Comparison of ENCODE assay signal across 12 mouse cellular contexts in genomic region chr3:40522446-40522845, GRCm38 (mm10). TPM values are rescaled to one million over a fixed set of nuclear protein-coding genes. Genes with fewer than 3 reads are reported as not detected.
DNase-seq lines count a peak whose midpoint lies in the region; ATAC-seq and TF ChIP-seq lines count a peak whose summit lies in the region.
"Had no signal": no experiment of that assay in that cellular context is flagged by ENCODE, and none has a peak within 500 bp of the region (broad histone marks: within the 10 kb centered on the region; RNA-seq: fewer than 3 reads in every experiment).

No protein-coding gene starts in this region.

- peaks cover 11% of the 10 kb centered on the region; the same call in 1 of the 2 replicates for H3K27me3 ChIP-seq in heart, embryonic 10.5 days (ENCODE audit: insufficient read depth, poor library complexity, severe bottlenecking)
- H3K27me3 ChIP-seq in lung, embryonic 15.5 days = no peaks in the 10 kb centered on the region
- H3K27me3 ChIP-seq in forebrain, embryonic 12.5 days = peaks cover 9% of the 10 kb centered on the region

- WGBS in heart, embryonic 10.5 days = 31% methylated on average over 6 of the region's 6 CpGs
- WGBS in lung, embryonic 15.5 days = 18% methylated on average over 6 of the region's 6 CpGs
- WGBS in macrophage (ENCODE audit: missing documents) = 45% methylated on average over 6 of the region's 6 CpGs
- 56% methylated on average over 6 of the region's 6 CpGs for WGBS in forebrain, embryonic 12.5 days

- no peak for TF ChIP-seq CTCF in brain, embryonic 14.5 days (IDR thresholded peaks at IDR 0.05; ENCODE audit: borderline replicate concordance, extremely low read depth, insufficient read depth, insufficient read length)

- no peaks in the 10 kb centered on the region for H3K36me3 ChIP-seq in heart, embryonic 10.5 days
- H3K36me3 ChIP-seq in lung, embryonic 15.5 days = no peaks in the 10 kb centered on the region
- H3K36me3 ChIP-seq in macrophage (ENCODE audit: inconsistent target) = no peaks in the 10 kb centered on the region
- H3K36me3 ChIP-seq in forebrain, embryonic 12.5 days (replicated peaks) = no peaks in the 10 kb centered on the region
- H3K36me3 ChIP-seq: forebrain, embryonic 10.5 days had no signal

- ATAC-seq in lung, embryonic 15.5 days (ENCODE audit: borderline replicate concordance, extremely low read depth, low FRiP score, low TSS enrichment) = no peak
- no peak for ATAC-seq in forebrain, embryonic 12.5 days (ENCODE audit: low FRiP score)

- H3K4me3 ChIP-seq in heart, embryonic 10.5 days = 0 out of 2 replicates have a peak overlapping the region, but pooled peaks have one; percentile 27
- H3K4me3 ChIP-seq in lung, embryonic 15.5 days = no peak overlapping the region
- peak overlapping the region; percentile 1; the same call in 1 of the 2 replicates for H3K4me3 ChIP-seq in macrophage (ENCODE audit: inconsistent target)
- H3K4me3 ChIP-seq in forebrain, embryonic 12.5 days (replicated peaks) = no peak overlapping the region
- H3K4me3 ChIP-seq: forebrain, embryonic 10.5 days had no signal

- no peak for DNase-seq in heart, embryonic 10.5 days (ENCODE audit: low spot score)
- no peak for DNase-seq in heart, postnatal 14 days
- DNase-seq in lung, adult 18-20 months = no peak
- peak; percentile 9 for DNase-seq in brain, embryonic 14.5 days (ENCODE audit: low read depth)
- no peak for DNase-seq in frontal cortex, adult 2 months (ENCODE audit: extremely low spot score in 1 of 2, low spot score in 1 of 2)
- DNase-seq: gastrocnemius, postnatal 36 days; kidney, postnatal 36 days; lung, postnatal 4 days had no signal

- intact Hi-C loops in heart, postnatal 14 days (cut with DNase I) = no loop called here

- no peak overlapping the region for H3K9ac ChIP-seq in lung, embryonic 15.5 days
- no peak overlapping the region for H3K9ac ChIP-seq in forebrain, embryonic 12.5 days

- peak overlapping the region; percentile 32; the same call in 1 of the 2 replicates for H3K4me2 ChIP-seq in lung, embryonic 15.5 days
- no peak overlapping the region for H3K4me2 ChIP-seq in forebrain, embryonic 12.5 days

- no peaks in the 10 kb centered on the region for H3K9me3 ChIP-seq in heart, embryonic 10.5 days
- H3K9me3 ChIP-seq in lung, embryonic 15.5 days = no peaks in the 10 kb centered on the region
- no peaks in the 10 kb centered on the region for H3K9me3 ChIP-seq in forebrain, embryonic 12.5 days
- H3K9me3 ChIP-seq: forebrain, embryonic 10.5 days had no signal

- no peaks in the 10 kb centered on the region for H3K79me2 ChIP-seq in macrophage (ENCODE audit: inconsistent target)

- TF ChIP-seq POLR2A in brain, embryonic 14.5 days (IDR thresholded peaks at IDR 0.05; ENCODE audit: borderline replicate concordance, extremely low read depth, insufficient read depth, insufficient read length, poor library complexity, severe bottlenecking) = no peak

- no peak overlapping the region for H3K27ac ChIP-seq in heart, embryonic 10.5 days
- no peak overlapping the region for H3K27ac ChIP-seq in lung, embryonic 15.5 days
- no peak overlapping the region for H3K27ac ChIP-seq in macrophage
- H3K27ac ChIP-seq in forebrain, embryonic 12.5 days = no peak overlapping the region
- H3K27ac ChIP-seq: forebrain, embryonic 10.5 days had no signal

- H3K4me1 ChIP-seq in heart, embryonic 10.5 days = no peaks in the 10 kb centered on the region
- H3K4me1 ChIP-seq in lung, embryonic 15.5 days = 0 out of 2 replicates have a peak, but pooled peaks cover 8% of the 10 kb centered on the region
- no peaks in the 10 kb centered on the region for H3K4me1 ChIP-seq in forebrain, embryonic 12.5 days

RNA-seq across cellular contexts. Expression of gene Intu, which starts 8.6 kb away (rescaled TPM):
- polyA plus RNA-seq in heart, embryonic 10.5 days (2016; fragmentation: Nextera tagmentation; extraction: Ambion mirVana) = 3.6 and 4.2 TPM in 2 replicates
- total RNA-seq in heart, postnatal 14 days (2021) = 10 to 100 TPM; 11.9 to 12.4 TPM
- polyA plus RNA-seq in lung, embryonic 15.5 days (2015; fragmentation: Nextera tagmentation; extraction: Ambion mirVana) = 2.4 TPM in 2 replicates
- polyA plus RNA-seq in brain, embryonic 14.5 days (2012; rRNA removed) = 8.2 and 9.1 TPM in 2 replicates
- total RNA-seq in macrophage (2018; cell fraction: chromatin; rRNA removed) = 10 to 100 TPM in 10 of 26 experiments, 1 to 10 TPM in 16; 3.0 to 15.7 (median 9.6) TPM
- total RNA-seq in macrophage (2018; cell fraction: cytosol; rRNA removed) = 1 to 10 TPM; 1.9 to 3.5 (median 2.8) TPM
- total RNA-seq in macrophage (2018; cell fraction: nucleus; rRNA removed) = 10 to 100 TPM in 2 of 26 experiments, 1 to 10 TPM in 24; 2.8 to 14.9 (median 6.9) TPM
- polyA plus RNA-seq in macrophage (2018) = 1.0 to 2.0 TPM (median 1.8 TPM) in 3 replicates
- polyA plus RNA-seq in frontal cortex, adult 2 months (2012; rRNA removed) = 6.9 and 8.8 TPM in 2 replicates
- 7.2 and 8.9 TPM in 2 replicates for polyA plus RNA-seq in forebrain, embryonic 12.5 days (2016; fragmentation: Nextera tagmentation; extraction: Ambion mirVana)

Comparison
In these comparisons a context has a peak if more than half of its experiments do, and no peak if none do; other contexts are left out.
1. H3K4me3 ChIP-seq: peak in heart, embryonic 10.5 days (single experiment) and macrophage (single experiment); none in lung, embryonic 15.5 days (single experiment) and forebrain, embryonic 12.5 days (single experiment).